22 mouse cellular contexts compared by ENCODE assay signal in the genomic region with DNA sequence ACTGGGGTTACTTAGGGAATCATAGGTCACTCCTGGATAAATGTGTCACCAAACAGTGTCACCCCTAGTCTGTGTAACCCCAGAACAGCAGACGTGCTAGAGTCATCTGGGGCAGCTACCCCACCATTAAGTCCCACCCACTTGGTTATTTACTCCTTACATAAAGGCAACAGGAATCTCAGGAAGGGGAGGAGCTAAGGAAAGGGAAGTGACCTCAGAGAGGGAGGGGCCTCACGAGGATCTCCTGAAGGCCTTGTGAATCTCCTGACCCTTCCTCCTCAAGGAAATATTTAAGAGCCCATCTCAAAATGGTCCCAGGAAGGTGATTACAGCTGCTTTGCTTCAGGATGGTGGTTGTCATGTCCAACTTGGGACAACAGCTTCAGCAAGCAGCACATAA.
"Had no signal": no experiment of that assay in that cellular context is flagged by ENCODE, and none has a peak within 500 bp of the region (broad histone marks: within the 10 kb centered on the region; RNA-seq: fewer than 3 reads in every experiment).

No protein-coding gene starts in this region.

- H3K4me1 ChIP-seq: heart, embryonic 10.5 days; heart, embryonic 12.5 days; hindbrain, embryonic 10.5 days; limb, embryonic 13.5 days; limb, embryonic 15.5 days; liver, embryonic 12.5 days had no signal

- H3K4me3 ChIP-seq: gastrocnemius, adult 2 months; heart, embryonic 10.5 days; heart, embryonic 12.5 days; hindbrain, embryonic 10.5 days; hindbrain, embryonic 12.5 days; hindbrain, embryonic 15.5 days; kidney, embryonic 15.5 days; left cerebral cortex, adult 2 months; limb, embryonic 13.5 days; limb, embryonic 15.5 days; liver, embryonic 12.5 days had no signal

- DNase-seq: gastrocnemius, adult 2 months; gastrocnemius, postnatal 10 days; gastrocnemius, postnatal 25 days; heart, adult 18-20 months; heart, postnatal 10 days; heart, postnatal 4 days; kidney, adult 11 months; kidney, adult 2 months; kidney, adult 9 months; kidney, postnatal 14 days; kidney, postnatal 36 days; left cerebral cortex, postnatal 4 days had no signal

- H3K36me3 ChIP-seq: heart, embryonic 10.5 days; heart, embryonic 12.5 days; hindbrain, embryonic 10.5 days; hindbrain, embryonic 12.5 days; hindbrain, embryonic 15.5 days; kidney, embryonic 15.5 days; limb, embryonic 13.5 days; limb, embryonic 15.5 days; liver, embryonic 12.5 days had no signal

- H3K27me3 ChIP-seq: hindbrain, embryonic 15.5 days; kidney, embryonic 15.5 days; limb, embryonic 13.5 days; limb, embryonic 15.5 days; liver, embryonic 12.5 days had no signal

- H3K9me3 ChIP-seq: heart, embryonic 10.5 days; hindbrain, embryonic 15.5 days; kidney, embryonic 15.5 days; limb, embryonic 13.5 days; limb, embryonic 15.5 days had no signal
